Mouse (Mus musculus) midbrain, embryonic 14.5 days (tissue): ENCODE measurements at regions not wholly inside any gene's neighbourhood (a gene's known extent, or its start where the extent isn't known, plus 50 kb on each side); places are given as distances from the start of the nearest gene placed in this dataset.
A peak's percentile ranks its signal among the peaks of the same experiment; 100 is the strongest.

Experiments used
- ATAC-seq: fragments of 200-750 bp; cut with Nextera tagmentation; 2 replicates; pipeline ENCODE4 v1.8.0; 2017; ENCODE audit warnings: moderate number of reproducible peaks, moderate library complexity; ENCODE audit not compliant: low FRiP score, low TSS enrichment
- DNase-seq: peaks from one replicate; pipeline ENCODE4 v3.0.0-alpha.2; 2015
- H3K27ac ChIP-seq: fragments of 300-500 bp; sonication (generic); replicated peaks from 2 replicates; pipeline ENCODE4 v1.5.1; 2014; ENCODE audit warnings: mild to moderate bottlenecking, low read depth, low read length, moderate library complexity
- H3K27me3 ChIP-seq: fragments of 300-500 bp; sonication (generic); 2 replicates; pipeline ENCODE4 v1.6.1; 2014; ENCODE audit warnings: low read length, control low read depth, mixed read lengths; ENCODE audit not compliant: control insufficient read depth, insufficient read depth
- H3K36me3 ChIP-seq: fragments of 300-500 bp; sonication (generic); 2 replicates; pipeline ENCODE4 v1.6.1; 2014; ENCODE audit warnings: low read length, control low read depth; ENCODE audit not compliant: control insufficient read depth, insufficient read depth
- H3K4me1 ChIP-seq: fragments of 300-500 bp; sonication (generic); 2 replicates; pipeline ENCODE4 v1.6.1; 2014; ENCODE audit warnings: mild to moderate bottlenecking, antibody characterized with exemption, low read length, control low read depth; ENCODE audit not compliant: control insufficient read depth, insufficient read depth
- H3K4me2 ChIP-seq: fragments of 300-500 bp; sonication (generic); 2 replicates; pipeline ENCODE4 v1.6.1; 2014; ENCODE audit warnings: mild to moderate bottlenecking, low read length, moderate library complexity
- H3K4me3 ChIP-seq: fragments of 300-500 bp; sonication (generic); replicated peaks from 2 replicates; pipeline ENCODE4 v1.5.1; 2014; ENCODE audit warnings: low read depth, low read length
- H3K9ac ChIP-seq: fragments of 300-500 bp; sonication (generic); replicated peaks from 2 replicates; pipeline ENCODE4 v1.6.1; 2014; ENCODE audit warnings: mild to moderate bottlenecking, low read length, moderate library complexity
- H3K9me3 ChIP-seq: fragments of 300-500 bp; sonication (generic); 2 replicates; pipeline ENCODE4 v1.6.1; 2016; ENCODE audit warnings: low read length, control low read depth, mixed read lengths; ENCODE audit not compliant: control insufficient read depth
- WGBS: fragments of 180-500 bp; shearing (Covaris S2); extraction: QIAGEN DNeasy Blood & Tissue Kit; methylation state at CpG from one replicate; pipeline ENCODE4 v1.1.7; 2014; 5-methylcytosine and 5-hydroxymethylcytosine counted together

- H3K4me2 ChIP-seq: no peak overlapping the region
- H3K27me3 ChIP-seq: no peaks in the 10 kb centered on the region
- WGBS: 78% methylated on average over 2 of the region's 2 CpGs
- no peaks in the 10 kb centered on the region for H3K36me3 ChIP-seq
- DNase-seq (peak; percentile 18), ATAC-seq (no peak)
- no peak overlapping the region for H3K4me3 ChIP-seq
- H3K9ac ChIP-seq: no peak overlapping the region
- H3K4me1 ChIP-seq: no peaks in the 10 kb centered on the region
- H3K9me3 ChIP-seq: no peaks in the 10 kb centered on the region
- no peak overlapping the region for H3K27ac ChIP-seq
Measured at GRCm38 (mm10) chr6:98178005-98178404, 164.5 kb downstream of the Gm765 start.

- Histone ChIP-seq H3K9ac (no peak overlapping the region), H3K27ac (no peak overlapping the region), H3K9me3 (no peaks in the 10 kb centered on the region), H3K4me3 (no peak overlapping the region), H3K36me3 (no peaks in the 10 kb centered on the region), H3K4me2 (no peak overlapping the region), H3K4me1 (no peaks in the 10 kb centered on the region), H3K27me3 (no peaks in the 10 kb centered on the region)
- 61% methylated on average over 12 of the region's 12 CpGs for WGBS
- ATAC-seq: no peak
- DNase-seq: peak; percentile 21
Measured at GRCm38 (mm10) chr6:98149043-98149813, 193.3 kb downstream of the Gm765 start.

- no peaks in the 10 kb centered on the region for H3K27me3 ChIP-seq
- H3K36me3 ChIP-seq: no peaks in the 10 kb centered on the region
- ATAC-seq (no peak), DNase-seq (no peak)
- H3K9ac ChIP-seq: no peak overlapping the region
- H3K4me1 ChIP-seq: no peaks in the 10 kb centered on the region
- no peak overlapping the region for H3K4me3 ChIP-seq
- WGBS: 75% methylated on average over 5 of the region's 5 CpGs
- H3K4me2 ChIP-seq: no peak overlapping the region
- no peaks in the 10 kb centered on the region for H3K9me3 ChIP-seq
- no peak overlapping the region for H3K27ac ChIP-seq
Measured at GRCm38 (mm10) chr6:98147855-98148254, 194.7 kb downstream of the Gm765 start.

- ATAC-seq: no peak
Measured at GRCm38 (mm10) chr6:98132931-98133330, 209.6 kb downstream of the Gm765 start.

GRCm38 (mm10) chr6:98125434-98125833 is 217.1 kb downstream of the Gm765 start:
- no peak for ATAC-seq

More at GRCm38 (mm10) chr6:98132931-98133330, 209.6 kb downstream of the Gm765 start:
- Histone ChIP-seq H3K4me3 (no peak overlapping the region), H3K27ac (no peak overlapping the region), H3K36me3 (no peaks in the 10 kb centered on the region), H3K4me1 (no peaks in the 10 kb centered on the region), H3K27me3 (no peaks in the 10 kb centered on the region), H3K9me3 (no peaks in the 10 kb centered on the region), H3K4me2 (no peak overlapping the region), H3K9ac (no peak overlapping the region)
- peak; percentile 84 for DNase-seq
- WGBS: 29% methylated on average over 2 of the region's 2 CpGs

GRCm38 (mm10) chr6:98118355-98119150 is 224.0 kb downstream of the Gm765 start:
- no peak overlapping the region for H3K4me2 ChIP-seq

More at GRCm38 (mm10) chr6:98125434-98125833, 217.1 kb downstream of the Gm765 start:
- H3K27ac ChIP-seq: no peak overlapping the region
- H3K4me3 ChIP-seq: no peak overlapping the region
- no peaks in the 10 kb centered on the region for H3K4me1 ChIP-seq
- no peak for DNase-seq
- no peak overlapping the region for H3K9ac ChIP-seq
- H3K4me2 ChIP-seq: no peak overlapping the region
- H3K27me3 ChIP-seq: no peaks in the 10 kb centered on the region
- H3K9me3 ChIP-seq: no peaks in the 10 kb centered on the region
- no peaks in the 10 kb centered on the region for H3K36me3 ChIP-seq
- WGBS: 88% methylated on average over 7 of the region's 7 CpGs

GRCm38 (mm10) chr6:98114327-98115134 is 228.0 kb downstream of the Gm765 start:
- H3K36me3 ChIP-seq: no peaks in the 10 kb centered on the region
- no peaks in the 10 kb centered on the region for H3K9me3 ChIP-seq
- no peak overlapping the region for H3K27ac ChIP-seq
- 27% methylated on average over 9 of the region's 9 CpGs for WGBS
- H3K4me3 ChIP-seq: no peak overlapping the region
- no peak for ATAC-seq
- peaks cover 23% of the 10 kb centered on the region for H3K4me1 ChIP-seq
- H3K4me2 ChIP-seq: no peak overlapping the region
- DNase-seq: no peak
- H3K27me3 ChIP-seq: no peaks in the 10 kb centered on the region
- no peak overlapping the region for H3K9ac ChIP-seq

More at GRCm38 (mm10) chr6:98118355-98119150, 224.0 kb downstream of the Gm765 start:
- 39% methylated on average over 9 of the region's 9 CpGs for WGBS
- Histone ChIP-seq H3K4me1 (peaks cover 16% of the 10 kb centered on the region), H3K36me3 (no peaks in the 10 kb centered on the region), H3K4me3 (no peak overlapping the region), H3K9ac (no peak overlapping the region), H3K27me3 (no peaks in the 10 kb centered on the region), H3K27ac (no peak overlapping the region), H3K9me3 (no peaks in the 10 kb centered on the region)
- ATAC-seq (no peak), DNase-seq (peak; percentile 64)

GRCm38 (mm10) chr6:98113708-98114107 is 228.8 kb downstream of the Gm765 start:
- DNase-seq: no peak
- Histone ChIP-seq H3K27ac (no peak overlapping the region), H3K27me3 (no peaks in the 10 kb centered on the region), H3K36me3 (no peaks in the 10 kb centered on the region), H3K9ac (no peak overlapping the region), H3K4me3 (no peak overlapping the region), H3K9me3 (no peaks in the 10 kb centered on the region), H3K4me1 (peaks cover 20% of the 10 kb centered on the region), H3K4me2 (peak overlapping the region; percentile 21; the same call in 1 of the 2 replicates)
- WGBS: 13% methylated on average over 7 of the region's 7 CpGs
- ATAC-seq: no peak
